Mouse (Mus musculus) retina, postnatal 1 day (tissue): ENCODE results near the gene Tbc1d19.
A peak's percentile ranks its signal among the peaks of the same experiment; 100 is the strongest.

Source experiments
- DNase-seq: peaks from one replicate; pipeline ENCODE4 v3.0.0-alpha.2; 2012

Gene Tbc1d19

DNA sequence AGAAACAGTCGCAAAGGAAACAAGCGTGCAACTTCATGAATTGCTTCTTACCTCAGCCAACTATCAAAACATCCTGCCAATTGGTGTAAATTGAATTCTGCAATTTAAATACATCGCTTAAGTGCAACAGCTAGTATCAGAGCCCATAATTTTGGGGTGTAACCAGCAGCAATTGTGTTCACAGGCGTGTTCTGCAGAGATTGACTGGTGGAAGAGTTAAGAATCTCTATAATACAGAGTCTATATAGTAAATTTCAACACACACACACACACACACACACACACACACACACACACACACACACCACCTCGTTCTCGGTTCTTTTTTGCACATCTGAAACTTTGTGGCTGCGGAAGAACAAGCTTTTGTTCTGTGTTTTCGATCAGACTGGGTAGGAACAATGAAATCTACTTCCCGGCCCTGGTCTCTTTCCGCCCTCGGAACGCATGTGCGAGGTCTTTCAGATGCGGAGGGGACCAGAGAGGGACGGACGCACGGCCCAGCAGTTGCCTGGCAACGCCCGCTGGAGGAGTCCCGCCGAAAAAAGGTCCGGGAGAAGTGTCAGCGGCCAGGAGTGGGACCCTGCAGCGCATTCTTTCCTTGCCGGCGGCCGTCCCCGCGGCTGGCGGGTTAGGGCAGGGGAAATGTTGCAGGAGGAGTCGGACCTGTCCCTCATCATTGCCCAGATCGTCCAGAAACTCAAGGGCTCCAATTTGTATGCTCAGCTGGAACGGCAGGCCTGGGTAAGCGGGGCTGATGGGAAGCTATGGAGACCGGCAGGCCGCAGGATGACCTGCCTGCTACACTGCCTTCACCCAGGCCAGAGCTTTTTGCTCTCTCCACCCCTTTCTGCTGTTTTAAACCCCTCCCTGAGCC, at the start of gene Tbc1d19:
TSS of gene Tbc1d19 (plus strand) at position 492 of the 877 bp plus-strand sequence.
- peak; percentile 91 for DNase-seq

DNA sequence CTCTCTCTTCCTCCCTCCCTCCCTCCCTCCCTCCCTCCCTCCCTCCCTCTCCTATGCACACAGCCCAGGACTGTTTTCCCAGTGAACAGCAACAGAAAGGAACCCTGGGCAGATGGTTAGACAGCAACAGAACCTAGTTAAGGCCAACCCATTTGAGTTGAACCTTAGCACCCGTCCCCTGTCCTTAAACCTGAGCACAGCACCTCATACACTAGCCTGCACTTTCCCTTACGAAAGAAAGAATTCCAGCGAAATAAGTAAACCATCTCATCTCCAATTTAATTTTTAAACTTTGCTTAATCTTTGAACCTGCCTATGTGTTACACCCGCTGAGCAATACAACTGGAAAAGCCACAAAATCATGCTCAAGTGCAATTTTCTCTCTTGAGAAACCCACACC, 49.5 kb upstream of the Tbc1d19 start:
- no peak for DNase-seq

DNA sequence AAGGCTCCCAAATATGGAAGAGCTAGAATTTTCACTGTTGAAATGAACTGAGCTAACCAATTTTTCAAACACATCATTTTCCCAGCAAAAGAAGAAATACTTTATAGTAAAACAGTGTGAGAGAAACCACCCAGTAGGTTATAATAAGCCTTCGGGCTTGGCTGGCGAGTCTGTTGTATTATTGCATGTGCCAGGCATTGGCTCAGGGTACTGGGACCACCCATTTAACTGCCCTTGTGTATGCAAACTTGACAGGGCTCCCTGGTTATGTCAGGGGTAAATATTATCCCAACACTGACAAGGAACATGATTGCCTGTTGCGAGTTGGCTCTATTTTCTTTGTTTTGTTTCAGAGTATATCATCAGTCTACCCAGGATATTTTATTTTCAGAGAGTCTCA, 48.5 kb upstream of the Tbc1d19 start:
- DNase-seq = no peak

DNA sequence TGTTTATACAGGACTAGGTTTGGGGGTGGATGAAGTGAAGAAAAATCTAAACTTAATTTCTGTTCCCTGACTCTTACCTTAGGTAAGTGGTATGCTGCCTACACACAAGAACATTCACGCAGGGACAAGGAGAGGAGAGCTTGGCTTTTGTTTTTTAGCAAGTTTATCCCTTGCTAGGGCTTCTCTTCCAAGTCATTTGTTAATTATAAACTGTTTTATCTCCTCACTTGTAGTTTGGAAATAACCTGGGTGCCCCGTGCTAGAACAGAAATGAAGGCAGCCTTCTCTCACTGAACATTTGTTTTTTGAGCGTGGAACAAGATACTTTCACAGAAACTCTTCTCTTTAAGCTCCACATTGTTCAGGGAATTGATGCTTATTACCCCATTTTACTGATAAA, 48.1 kb upstream of the Tbc1d19 start:
- no peak for DNase-seq

DNA sequence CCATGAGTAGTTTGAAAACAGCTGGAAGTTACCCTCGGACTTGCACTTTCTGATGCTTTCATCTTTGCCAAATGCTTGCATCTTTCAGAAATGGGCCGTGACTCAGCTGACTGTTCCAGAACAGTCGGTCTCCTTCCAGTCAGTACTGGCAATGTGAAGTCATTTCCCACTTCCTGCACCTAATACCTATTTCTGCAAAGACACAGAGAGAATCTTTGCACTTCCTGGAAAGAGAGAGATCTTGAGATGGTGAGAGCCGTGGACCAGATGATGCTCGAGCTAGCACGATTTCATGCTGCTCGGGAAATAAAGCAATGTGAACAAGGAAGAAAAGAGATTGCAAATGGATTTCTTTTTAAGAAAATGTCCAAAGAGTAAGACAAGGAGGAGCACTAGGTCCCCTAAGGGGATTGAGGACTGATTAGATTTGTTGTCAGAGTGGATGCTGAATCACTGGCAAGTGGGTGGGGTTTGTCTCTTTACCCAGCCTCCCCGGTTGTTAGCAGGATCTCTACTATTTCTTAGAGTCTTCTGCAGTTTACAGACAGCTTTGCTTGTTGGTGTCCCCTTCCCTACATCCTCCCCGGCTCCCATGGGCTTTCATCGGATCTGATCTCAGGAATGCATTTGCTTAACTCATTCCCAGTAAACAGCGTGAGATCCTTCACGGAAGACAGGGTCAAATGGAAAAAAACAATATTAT, 24.4 kb upstream of the Tbc1d19 start:
- DNase-seq = no peak

DNA sequence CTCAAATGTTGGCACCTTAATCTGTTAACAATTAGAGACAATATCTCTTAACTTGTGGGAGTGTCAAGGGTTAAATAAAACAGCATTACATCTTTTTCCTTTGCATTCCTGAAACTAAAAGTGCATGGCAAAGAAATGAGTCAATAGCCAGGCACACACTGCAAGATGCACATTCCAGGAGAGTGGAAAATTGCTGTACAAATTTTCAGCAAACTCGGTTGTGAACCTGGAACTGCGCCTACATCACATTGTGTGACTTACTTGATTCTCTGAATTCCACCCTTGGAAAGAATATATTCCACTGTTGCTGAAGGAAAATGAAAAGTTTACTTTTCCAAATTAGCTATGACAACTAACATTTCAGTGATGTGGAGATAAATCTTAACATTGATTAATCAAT, 8.0 kb upstream of the Tbc1d19 start:
- no peak for DNase-seq

DNA sequence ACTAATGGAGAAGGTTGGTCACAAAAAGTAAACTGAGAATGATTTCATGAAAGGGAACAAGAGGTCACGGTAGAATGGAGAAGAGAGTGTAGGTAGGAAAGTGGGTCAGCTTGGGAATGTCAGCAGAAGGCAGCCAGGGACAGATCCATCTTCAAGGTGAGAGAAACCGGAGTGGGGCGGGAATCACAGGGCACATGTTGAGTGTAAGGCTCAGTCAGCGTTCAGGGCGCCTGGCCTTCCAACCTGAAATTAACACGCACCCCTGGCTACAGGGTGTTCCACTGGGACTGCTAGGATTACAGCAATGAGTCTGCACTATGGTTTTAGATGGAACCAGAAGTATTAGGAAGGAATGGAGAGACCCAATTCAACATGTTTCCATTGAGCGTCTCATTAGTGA, 10.3 kb downstream of the Tbc1d19 start:
- DNase-seq = no peak

DNA sequence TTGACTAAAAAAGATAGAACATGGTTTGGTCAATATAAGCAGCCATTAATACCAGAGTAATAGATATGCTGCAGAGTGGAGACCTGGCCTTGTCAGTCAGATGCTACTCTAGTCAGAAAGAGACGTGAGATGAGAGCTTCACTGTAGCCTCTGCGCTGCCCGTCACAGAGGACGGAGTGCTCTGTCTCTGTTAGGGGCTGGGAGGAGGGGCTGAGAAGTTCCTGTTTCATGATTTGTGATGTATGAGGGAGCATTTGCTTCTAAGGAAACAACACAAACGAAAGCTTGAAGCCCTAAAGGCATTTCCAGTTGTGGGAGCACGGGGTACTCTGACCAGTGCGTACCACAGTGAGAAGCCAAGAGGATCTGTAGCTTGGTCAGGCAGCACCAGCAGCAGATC, 16.5 kb downstream of the Tbc1d19 start:
- no peak for DNase-seq

DNA sequence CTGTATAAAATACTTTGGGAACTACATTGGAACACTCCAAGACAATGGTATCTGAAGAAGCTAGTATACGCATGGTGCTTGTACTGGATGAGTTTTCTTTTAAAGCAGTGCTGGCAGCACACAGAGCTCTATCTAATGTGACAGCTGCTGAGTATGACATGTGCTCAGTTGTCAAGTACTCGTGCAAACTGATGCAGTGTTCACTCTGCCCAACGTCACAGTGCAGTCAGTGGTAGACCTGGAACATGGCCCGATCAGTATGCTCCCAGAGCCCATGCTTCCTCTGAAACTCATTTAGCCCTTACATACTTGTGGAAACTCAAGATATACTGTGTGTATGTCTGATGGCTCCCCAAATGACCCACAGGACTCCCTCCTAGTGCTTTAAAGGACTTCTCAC, 25.1 kb downstream of the Tbc1d19 start:
- DNase-seq = no peak

DNA sequence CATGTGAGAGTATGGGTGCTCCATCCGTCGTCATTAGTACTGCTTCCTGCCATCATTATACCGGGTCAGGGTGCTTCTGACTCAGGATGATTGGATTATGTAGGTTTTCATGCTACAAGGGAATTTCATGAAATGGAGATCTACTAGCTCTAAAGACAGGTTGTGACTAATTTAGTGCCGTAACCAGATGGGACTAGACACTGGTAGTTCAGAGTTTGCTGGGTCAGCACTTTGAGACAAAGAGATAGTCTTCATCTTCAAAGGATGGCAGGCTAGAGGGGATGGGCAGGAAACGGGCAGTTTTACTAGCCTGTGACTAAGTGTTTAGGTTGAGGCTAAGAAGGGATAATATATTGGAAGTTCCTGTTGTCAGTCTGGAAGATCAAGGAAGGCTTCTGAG, 31.9 kb downstream of the Tbc1d19 start:
- no peak for DNase-seq

DNA sequence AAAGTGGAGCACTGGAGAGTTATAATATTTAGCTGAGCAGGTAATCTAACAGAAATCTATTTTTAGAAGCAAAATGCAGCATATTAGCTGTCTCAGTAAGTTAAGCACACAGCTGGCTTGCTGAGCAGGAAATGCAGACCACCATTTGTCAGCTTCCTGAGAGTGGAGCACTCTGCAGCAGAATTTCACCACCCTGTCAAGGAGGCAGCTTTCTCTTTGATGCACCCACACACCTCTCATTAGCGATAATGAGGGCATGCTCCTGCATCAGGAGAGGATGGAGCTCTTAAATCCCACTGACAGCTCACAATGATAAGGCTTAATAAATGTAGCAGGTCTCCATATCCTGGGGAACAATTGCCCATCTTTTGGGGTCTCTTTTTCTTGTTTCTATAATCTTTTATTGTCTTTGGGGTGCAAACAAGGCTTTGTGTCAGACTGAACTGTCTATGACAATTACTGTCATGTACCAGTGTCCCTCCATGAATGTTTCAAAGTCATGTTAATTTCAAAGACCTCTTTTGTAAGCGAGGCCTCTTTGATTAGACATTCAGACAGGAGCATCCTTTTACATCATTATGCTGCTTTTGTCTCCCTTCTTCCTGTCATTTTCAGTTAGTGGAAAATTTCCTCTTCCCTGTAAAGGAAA, 39.0 kb downstream of the Tbc1d19 start:
- DNase-seq = peak; percentile 90

DNA sequence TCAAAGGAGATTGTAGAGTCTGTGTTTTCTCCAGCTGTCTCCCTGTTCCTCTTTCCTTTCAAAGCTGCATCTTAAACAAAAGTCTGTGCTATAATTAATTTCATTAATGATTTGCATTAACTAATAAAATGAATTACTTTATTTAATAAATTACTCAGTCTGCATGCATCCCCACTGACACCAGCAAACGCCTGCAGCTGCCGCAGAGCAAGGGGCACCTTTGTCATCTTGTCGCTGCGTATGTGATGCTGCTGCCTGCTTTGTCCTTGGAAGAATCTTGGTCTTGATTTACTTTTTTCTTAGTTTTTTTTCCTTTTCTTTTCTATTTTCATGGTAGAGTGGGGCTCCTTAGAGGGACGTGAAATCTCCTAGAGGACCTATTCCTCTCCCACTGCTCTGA, 43.2 kb downstream of the Tbc1d19 start:
- no peak for DNase-seq

DNA sequence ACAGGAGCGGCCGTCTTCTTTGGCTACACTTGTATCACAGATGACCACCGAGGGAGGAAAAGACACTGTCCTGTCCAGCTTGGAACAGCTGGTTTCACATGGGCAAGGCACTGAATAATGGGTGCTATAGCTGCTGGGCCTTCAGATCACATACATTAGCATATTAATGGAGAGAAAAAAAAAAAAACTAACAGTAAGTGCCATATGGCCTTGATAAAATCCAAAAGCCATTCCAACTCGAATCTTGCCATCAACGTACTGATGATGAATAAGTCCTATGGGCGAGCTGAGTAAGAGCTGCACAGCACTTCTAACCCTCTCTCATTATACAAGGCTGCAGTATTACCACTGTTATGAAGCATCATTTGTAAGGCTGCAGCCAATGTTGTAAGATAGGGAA, 45.2 kb downstream of the Tbc1d19 start:
- no peak for DNase-seq

DNA sequence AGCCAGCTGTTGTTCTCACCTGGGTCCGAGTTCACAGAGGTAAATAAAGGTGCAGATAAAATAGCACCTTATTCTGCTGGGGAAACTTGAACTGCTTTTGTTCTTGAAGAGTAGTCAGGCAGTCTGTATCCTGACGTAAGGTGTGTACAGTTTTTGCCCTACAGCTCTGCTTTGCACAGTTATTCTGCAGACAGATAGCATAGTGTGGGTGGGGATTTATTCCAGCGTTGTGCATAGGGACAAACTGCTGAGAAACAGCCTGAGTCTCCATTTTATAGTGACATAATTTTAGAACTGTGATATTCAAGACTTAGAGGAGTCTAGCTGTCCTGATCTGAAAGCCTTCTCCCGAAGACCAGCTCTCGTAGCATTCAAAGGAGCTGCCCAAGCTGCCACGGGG, 46.6 kb downstream of the Tbc1d19 start:
- DNase-seq = no peak

DNA sequence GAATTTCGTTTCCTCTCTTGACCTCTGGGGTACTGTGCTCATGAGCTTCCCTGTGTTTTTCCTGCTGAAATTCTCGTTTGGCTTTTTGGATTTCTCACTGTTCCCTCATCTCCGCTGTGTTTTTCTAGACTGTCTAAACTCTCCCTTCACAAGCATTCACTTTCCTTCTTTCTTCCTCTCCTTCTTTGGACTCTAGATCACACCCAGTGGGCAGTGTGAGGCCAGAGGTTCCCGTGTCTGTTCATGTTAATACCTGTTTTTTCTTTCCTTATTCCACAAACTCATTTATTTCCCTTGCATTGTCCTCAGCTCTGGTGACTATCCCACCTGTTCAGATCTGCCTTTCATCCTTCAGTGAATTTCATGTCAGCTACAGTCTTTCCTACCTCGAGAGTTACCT, 55.7 kb downstream of the Tbc1d19 start:
- no peak for DNase-seq

DNA sequence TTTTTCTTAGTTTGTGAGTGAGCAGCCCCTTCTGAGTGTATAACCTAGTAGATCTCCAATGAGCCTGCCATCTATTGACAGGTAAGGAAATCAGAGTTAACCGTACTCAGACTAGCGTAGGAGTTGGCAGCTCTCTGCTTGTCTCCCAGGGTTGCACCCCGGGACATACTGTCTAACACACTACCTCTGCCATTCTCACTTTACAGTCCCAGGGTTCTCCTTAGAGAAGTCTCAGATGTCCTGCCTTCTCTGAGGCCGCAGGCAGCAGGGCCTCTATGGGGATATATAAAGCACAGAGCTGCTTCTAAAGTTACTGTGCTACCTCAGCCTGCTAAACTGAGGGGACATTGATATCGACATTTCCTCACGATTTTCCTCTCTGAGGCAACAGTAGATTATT, 56.6 kb downstream of the Tbc1d19 start:
- DNase-seq = no peak

DNA sequence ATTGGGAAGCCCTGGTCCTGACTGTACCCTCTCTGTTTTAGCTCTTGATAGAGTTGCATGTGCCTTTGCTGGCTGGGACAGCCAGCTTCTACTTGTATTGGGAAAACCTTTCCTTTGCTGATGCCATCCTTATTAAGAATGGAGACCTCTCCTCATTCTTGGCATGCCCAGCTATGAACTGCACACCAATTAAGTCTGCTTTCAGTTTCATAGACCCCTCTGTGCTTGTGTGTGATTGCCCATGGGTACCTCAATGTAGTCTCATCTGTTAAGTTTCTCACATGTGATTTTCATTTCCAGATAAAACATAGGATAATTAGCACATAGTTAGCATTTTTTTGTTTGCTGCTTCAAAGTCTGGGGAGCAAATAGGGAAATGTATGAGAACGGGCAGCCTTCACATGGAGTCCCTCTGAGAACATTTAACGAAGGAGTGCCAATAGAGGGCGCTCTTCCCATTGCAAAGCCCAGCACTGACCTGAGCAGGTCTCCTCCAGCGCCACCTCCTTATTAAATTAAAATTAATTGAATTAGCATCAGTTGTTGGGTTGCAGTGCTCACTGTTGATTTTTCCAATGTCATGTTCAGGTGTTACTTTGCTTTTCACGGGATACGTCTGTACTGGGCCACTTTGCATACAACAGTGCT, 62.4 kb downstream of the Tbc1d19 start:
- DNase-seq = peak; percentile 77

DNA sequence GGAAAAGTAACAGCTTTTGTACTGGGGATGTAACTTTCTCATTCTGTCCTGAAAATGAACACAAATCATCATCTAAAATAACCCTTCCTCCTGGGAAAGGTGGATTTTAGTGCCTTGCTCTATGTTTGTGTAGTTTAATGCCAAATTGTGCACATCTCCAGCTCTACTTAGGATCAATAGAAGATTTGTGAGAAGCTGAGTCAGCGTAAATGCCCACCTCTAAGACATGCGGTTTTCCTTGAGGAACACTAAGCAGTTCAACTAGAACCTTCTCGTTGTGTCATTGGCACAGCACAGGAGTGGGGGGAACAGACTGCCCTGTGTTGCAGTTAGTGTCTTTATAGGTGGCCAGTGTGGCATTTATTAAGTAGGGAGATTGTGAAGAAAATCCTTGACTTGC, 65.6 kb downstream of the Tbc1d19 start:
- DNase-seq = no peak

DNA sequence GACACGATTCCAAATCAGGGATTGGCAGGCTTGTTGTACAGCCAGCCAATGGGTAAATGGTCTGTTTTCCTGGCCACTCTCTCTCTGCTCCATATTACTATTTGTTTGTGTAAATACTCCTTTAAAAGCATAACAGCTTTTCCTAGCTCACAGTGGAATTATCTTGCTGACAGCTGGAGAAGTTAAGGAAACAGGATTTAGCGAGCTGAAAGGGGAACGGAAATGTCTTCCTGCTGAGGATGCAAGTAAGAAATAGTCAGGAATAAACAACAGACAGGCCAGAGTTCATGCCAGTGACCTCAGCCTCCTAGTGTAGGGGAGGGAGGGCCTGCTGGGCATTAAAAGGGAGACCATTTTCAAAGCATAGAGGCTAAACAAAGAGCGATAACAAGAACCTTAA, 71.3 kb downstream of the Tbc1d19 start:
- DNase-seq = no peak

DNA sequence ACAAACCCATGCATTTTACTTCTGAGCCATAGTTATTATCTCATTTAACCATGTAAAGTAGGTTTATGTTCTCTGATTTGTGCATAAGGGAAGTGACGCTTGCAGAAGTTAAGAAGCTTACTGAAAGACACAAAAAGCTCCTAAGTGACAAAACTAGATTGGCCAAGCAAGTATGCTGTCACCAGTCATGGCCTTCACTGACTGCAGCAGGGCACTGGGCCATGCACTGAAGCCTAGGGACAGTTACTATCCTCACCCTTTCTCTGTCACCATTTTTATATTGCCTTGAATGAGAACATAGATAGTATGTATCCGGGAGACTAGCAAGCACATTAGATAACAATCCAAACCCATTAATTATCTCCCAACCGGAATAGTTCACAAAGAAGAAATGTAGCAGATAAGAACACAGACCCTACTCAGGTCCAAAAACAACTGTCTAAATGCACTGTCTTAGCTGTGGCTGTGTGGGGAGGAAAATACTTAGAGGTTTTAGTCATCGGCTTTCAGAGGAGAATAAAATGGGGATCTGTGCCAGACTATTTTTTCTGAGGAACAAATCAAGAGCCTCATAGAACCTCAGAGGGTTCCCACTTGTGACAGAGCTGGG, 72.1 kb downstream of the Tbc1d19 start:
- no peak for DNase-seq

DNA sequence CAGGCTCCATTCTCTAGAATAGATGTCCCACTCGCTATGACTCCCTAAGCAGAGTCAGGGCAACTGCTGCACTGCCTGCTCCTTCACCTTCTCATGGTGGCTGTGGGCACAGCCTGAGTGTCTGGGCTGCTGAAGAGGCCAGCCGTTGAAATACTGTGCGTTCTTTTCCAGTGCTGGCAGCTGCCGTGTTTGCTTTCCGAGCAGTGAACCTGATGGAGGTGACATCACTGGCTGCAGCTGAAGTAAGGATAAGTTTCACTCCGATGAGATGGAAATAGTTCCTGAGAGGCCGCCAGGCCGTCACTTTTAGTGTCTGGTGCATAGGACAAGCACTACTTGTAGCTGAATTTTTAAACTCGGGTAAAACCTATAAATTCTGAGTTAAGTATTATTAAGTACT, 92.0 kb downstream of the Tbc1d19 start:
- DNase-seq = no peak

DNA sequence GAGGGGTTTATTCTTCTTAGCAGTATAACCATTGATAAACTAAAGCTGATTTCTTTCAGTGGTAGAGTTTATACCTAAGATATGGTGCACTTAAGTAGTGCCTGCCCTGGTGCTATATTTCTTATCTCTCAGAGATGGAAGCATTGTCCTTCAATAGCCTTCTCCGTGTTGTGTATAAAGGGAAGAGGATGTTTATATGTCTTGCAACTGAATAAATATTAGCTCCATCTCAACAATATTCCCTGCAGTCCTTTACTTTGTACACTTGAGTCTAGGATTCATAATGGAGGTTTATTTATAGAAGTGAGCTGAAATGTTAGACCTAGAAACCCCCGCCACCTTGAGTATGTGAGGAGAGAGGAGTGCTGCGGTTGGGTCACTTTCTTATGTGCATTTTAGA, 93.4 kb downstream of the Tbc1d19 start:
- DNase-seq = no peak

DNA sequence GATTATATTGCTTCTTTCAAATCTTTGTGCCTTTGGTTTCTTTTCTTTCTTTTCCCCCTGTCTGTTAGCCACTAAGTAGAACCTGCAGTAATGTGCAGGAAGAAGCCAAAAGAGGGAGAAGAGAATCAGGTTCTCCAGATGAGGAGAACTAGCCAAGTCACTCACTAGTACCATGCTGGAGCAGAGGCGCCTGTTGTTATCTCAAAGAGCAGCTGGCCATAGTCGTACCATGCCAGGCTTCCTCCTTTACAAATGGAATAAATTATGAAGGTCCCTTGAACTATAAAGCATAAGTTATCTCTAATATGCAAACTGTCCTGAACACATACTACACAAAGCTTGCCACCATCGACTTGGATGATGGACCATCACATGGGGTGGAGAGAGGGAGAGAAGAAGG, 99.8 kb downstream of the Tbc1d19 start:
- DNase-seq = no peak
